Mouse (Mus musculus) G1E (cell line): ENCODE results near the gene Lmo7.

ENCODE experiments used
- CTCF ChIP-seq: IDR thresholded peaks from 2 replicates; pipeline ENCODE4 v1.5.1; 2012; ENCODE audit warnings: low read depth, low read length, inconsistent platforms, mixed read lengths
- GATA1 ChIP-seq: IDR thresholded peaks from 2 replicates; pipeline ENCODE4 v1.6.1; 2012; ENCODE audit warnings: borderline replicate concordance, low read length, inconsistent platforms, mixed read lengths
- TAL1 ChIP-seq: conservative IDR thresholded peaks from 2 replicates; pipeline ENCODE4 v1.6.1; 2012; ENCODE audit warnings: low read depth, low read length, inconsistent platforms, mixed read lengths

DNA sequence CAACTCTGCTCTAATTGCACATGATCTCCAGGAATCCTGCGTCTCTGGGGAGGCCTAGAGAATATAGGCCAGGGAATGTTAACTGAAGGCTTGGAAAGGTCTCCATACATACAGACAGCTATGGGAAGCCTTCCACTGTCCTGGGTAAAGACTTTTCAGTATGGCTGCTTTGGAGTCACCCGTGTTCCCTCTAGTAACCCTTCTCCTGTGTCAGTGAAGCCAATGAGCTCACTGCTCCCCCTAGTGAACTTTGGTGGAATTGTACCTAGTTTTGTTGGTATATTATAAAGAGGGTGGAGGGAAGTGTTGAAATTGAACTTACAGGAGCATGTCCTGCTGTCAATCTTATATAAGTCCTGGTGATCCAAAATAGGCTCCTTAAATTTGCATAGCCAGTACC is 219.4 kb downstream of the Lmo7 start:
- TF ChIP-seq CTCF (no peak), TAL1 (no peak), GATA1 (no peak)
